Mouse (Mus musculus) heart, postnatal 4 days (tissue): ENCODE measurements around the gene Olfr1436. TPM values are rescaled to one million over a fixed set of nuclear protein-coding genes. Genes with fewer than 3 reads are reported as not detected.
"Not testable (repeated sequence)": the region's sequence is repeated elsewhere in the genome, so short reads cannot be mapped to it uniquely, and the experiment has no call there.

ENCODE experiments used
- DNase-seq: peaks from one replicate; pipeline ENCODE4 v3.0.0; 2021
- total RNA-seq, 2 experiments: library from RNA; stranded (reverse); gene quantifications; 2 replicates each; pipeline ENCODE4 v1.2.3; 2021

The Olfr1436 gene
- total RNA-seq: not detected

GRCm38 (mm10) chr19:12299030-12299429 lies at the start of gene Olfr1436:
Gene Olfr1436 (minus strand): TSS chr19:12299130.
- DNase-seq: not testable (repeated sequence)

- no peak for DNase-seq
Measured at GRCm38 (mm10) chr19:12335810-12336209, 36.9 kb upstream of the Olfr1436 start, which contains the start of gene Olfr1438-ps1. Gene Olfr1438-ps1 (minus strand): TSS chr19:12335910.

- DNase-seq: no peak
Measured at GRCm38 (mm10) chr19:12325001-12325400, 26.1 kb upstream of the Olfr1436 start, which contains the start of gene Olfr1437. Gene Olfr1437 (minus strand): TSS chr19:12325101.

DNA sequence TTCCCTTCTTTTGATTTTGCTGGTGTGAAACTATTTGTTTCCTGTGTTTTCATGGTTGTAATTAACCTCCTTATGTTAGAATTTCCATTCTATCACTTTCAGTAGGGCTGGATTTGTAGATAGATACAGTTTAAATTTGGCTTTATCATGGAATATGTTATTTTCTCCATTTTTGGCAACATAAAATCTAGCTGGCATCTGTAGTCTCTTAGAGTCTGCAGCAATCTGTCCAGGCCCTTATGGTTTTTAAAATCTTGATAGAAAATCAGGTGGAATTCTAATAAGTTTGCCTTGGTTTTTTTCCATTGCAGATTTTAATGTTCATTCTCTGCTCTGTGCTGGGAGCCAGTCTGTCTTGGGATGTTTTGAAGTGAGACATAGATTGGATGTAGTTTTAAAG lies 6.0 kb downstream of the Olfr1436 start:
- DNase-seq: no peak

- DNase-seq: no peak
Measured at GRCm38 (mm10) chr19:12279554-12279953, 19.4 kb downstream of the Olfr1436 start, which contains the start of gene Olfr1434. Gene Olfr1434 (plus strand): TSS chr19:12279854.

- DNase-seq: no peak
Measured at GRCm38 (mm10) chr19:12260732-12261131, 38.2 kb downstream of the Olfr1436 start, which contains the start of gene Olfr235. Gene Olfr235 (plus strand): TSS chr19:12261032.

Other genes starting within 250 kb of the Olfr1436 start
- not detected for gene Olfr1424, start 236.4 kb downstream of the Olfr1436 start, total RNA-seq
- gene Olfr1425, start 221.4 kb downstream of the Olfr1436 start, total RNA-seq: not detected
- gene Olfr1426, start 207.1 kb downstream of the Olfr1436 start, total RNA-seq: not detected
- not detected for gene Olfr1427, start 195.8 kb downstream of the Olfr1436 start, total RNA-seq
- not detected for gene Olfr1428, start 183.2 kb downstream of the Olfr1436 start, total RNA-seq
- not detected for gene Olfr76, start 175.9 kb downstream of the Olfr1436 start, total RNA-seq
- gene Olfr1555-ps1, start 129.0 kb downstream of the Olfr1436 start, total RNA-seq: not detected
- gene Olfr1431, start 98.5 kb downstream of the Olfr1436 start, total RNA-seq: not detected
- gene Olfr1432, start 66.5 kb downstream of the Olfr1436 start, total RNA-seq: not detected
- gene Olfr262, start 57.5 kb downstream of the Olfr1436 start, total RNA-seq: not detected
- not detected for gene Olfr235, start 38.1 kb downstream of the Olfr1436 start, total RNA-seq
- not detected for gene Olfr1434, start 19.3 kb downstream of the Olfr1436 start, total RNA-seq
- not detected for gene Olfr1437, start 26.0 kb upstream of the Olfr1436 start, total RNA-seq
- not detected for gene Olfr1438-ps1, start 36.8 kb upstream of the Olfr1436 start, total RNA-seq
- not detected for gene Olfr1440, start 88.1 kb upstream of the Olfr1436 start, total RNA-seq
- gene Olfr1441, start 118.3 kb upstream of the Olfr1436 start, total RNA-seq: not detected
- not detected for gene Pfpl, start 128.8 kb upstream of the Olfr1436 start, total RNA-seq
- 1 to 10 TPM; 4.5 to 5.7 TPM for gene Mpeg1, start 161.6 kb upstream of the Olfr1436 start, total RNA-seq
- 1 to 10 TPM; 7.7 to 8.9 TPM for gene Dtx4, start 202.3 kb upstream of the Olfr1436 start, total RNA-seq
- gene Fam111a, start 246.6 kb upstream of the Olfr1436 start, total RNA-seq: 10 to 100 TPM; 23.1 to 23.8 TPM